ENCODE assay signal across 18 mouse cellular contexts in genomic region chr9:77926151-77926550, GRCm38 (mm10).
"Had no signal": no experiment of that assay in that cellular context is flagged by ENCODE, and none has a peak within 500 bp of the region (broad histone marks: within the 10 kb centered on the region; RNA-seq: fewer than 3 reads in every experiment).

No protein-coding gene starts in this region.

- H3K9me3 ChIP-seq: midbrain, embryonic 10.5 days; midbrain, embryonic 12.5 days; neural tube, embryonic 13.5 days; neural tube, embryonic 15.5 days had no signal

- DNase-seq: lung, adult 18-20 months; lung, embryonic 14.5 days; lung, postnatal 10 days; lung, postnatal 4 days; midbrain, embryonic 14.5 days; retina, postnatal 1 day; right cerebral cortex, adult 18-20 months; right cerebral cortex, postnatal 25 days; right cerebral cortex, postnatal 4 days; spleen, adult 18-20 months; thymus, adult 18-20 months; thymus, postnatal 14 days; thymus, postnatal 36 days had no signal

- H3K27ac ChIP-seq: midbrain, embryonic 10.5 days; midbrain, embryonic 12.5 days; neural tube, embryonic 13.5 days; neural tube, embryonic 15.5 days had no signal

- H3K27me3 ChIP-seq: midbrain, embryonic 12.5 days; neural tube, embryonic 13.5 days; neural tube, embryonic 15.5 days had no signal

- H3K4me3 ChIP-seq: midbrain, embryonic 10.5 days; midbrain, embryonic 12.5 days; myocyte; neural tube, embryonic 13.5 days; neural tube, embryonic 15.5 days had no signal

- H3K36me3 ChIP-seq: midbrain, embryonic 12.5 days; neural tube, embryonic 13.5 days; neural tube, embryonic 15.5 days had no signal

- H3K9ac ChIP-seq: lung, embryonic 14.5 days; midbrain, embryonic 12.5 days; neural tube, embryonic 13.5 days; neural tube, embryonic 15.5 days had no signal
